Mouse (Mus musculus): ENCODE results near the gene Cfap73. TPM values are rescaled to one million over a fixed set of nuclear protein-coding genes. Genes with fewer than 3 reads are reported as not detected.
A peak's percentile ranks its signal among the peaks of the same experiment; 100 is the strongest.

Cfap73 gene
- polyA plus RNA-seq, 1 experiment: not detected

GRCm38 (mm10) chr5:120583511-120583910 lies 50.5 kb downstream of the Cfap73 start:
- Histone ChIP-seq H3K4me3 (replicated peaks; ENCODE audit: control insufficient read depth, low read depth, low read length) (no peak overlapping the region), H3K4me1 (ENCODE audit: control insufficient read depth, insufficient read depth, low read length) (peaks cover 1% of the 10 kb centered on the region; the same call in 1 of the 2 replicates), H3K27ac (ENCODE audit: control insufficient read depth, insufficient read depth, low read depth, low read length, poor library complexity) (no peak overlapping the region)
- TF ChIP-seq CTCF (IDR thresholded peaks at IDR 0.05; ENCODE audit: control insufficient read depth, insufficient read depth, low read length) (no peak), POLR2A (IDR thresholded peaks at IDR 0.05; ENCODE audit: borderline replicate concordance, control insufficient read depth, low read depth, low read length) (no peak)
- WGBS: 76% methylated on average over 4 of the region's 4 CpGs

- H3K4me3 ChIP-seq (replicated peaks; ENCODE audit: control insufficient read depth, low read depth, low read length): no peak overlapping the region
- 94% methylated on average over 9 of the region's 9 CpGs for WGBS
- peaks cover 9% of the 10 kb centered on the region for H3K4me1 ChIP-seq (ENCODE audit: control insufficient read depth, insufficient read depth, low read length)
- no peak for TF ChIP-seq CTCF (IDR thresholded peaks at IDR 0.05; ENCODE audit: control insufficient read depth, insufficient read depth, low read length)
- no peak for TF ChIP-seq POLR2A (IDR thresholded peaks at IDR 0.05; ENCODE audit: borderline replicate concordance, control insufficient read depth, low read depth, low read length)
- H3K27ac ChIP-seq (ENCODE audit: control insufficient read depth, insufficient read depth, low read depth, low read length, poor library complexity): no peak overlapping the region
These were observed 52.0 kb downstream of the Cfap73 start for GRCm38 (mm10) chr5:120582002-120582401.

DNA sequence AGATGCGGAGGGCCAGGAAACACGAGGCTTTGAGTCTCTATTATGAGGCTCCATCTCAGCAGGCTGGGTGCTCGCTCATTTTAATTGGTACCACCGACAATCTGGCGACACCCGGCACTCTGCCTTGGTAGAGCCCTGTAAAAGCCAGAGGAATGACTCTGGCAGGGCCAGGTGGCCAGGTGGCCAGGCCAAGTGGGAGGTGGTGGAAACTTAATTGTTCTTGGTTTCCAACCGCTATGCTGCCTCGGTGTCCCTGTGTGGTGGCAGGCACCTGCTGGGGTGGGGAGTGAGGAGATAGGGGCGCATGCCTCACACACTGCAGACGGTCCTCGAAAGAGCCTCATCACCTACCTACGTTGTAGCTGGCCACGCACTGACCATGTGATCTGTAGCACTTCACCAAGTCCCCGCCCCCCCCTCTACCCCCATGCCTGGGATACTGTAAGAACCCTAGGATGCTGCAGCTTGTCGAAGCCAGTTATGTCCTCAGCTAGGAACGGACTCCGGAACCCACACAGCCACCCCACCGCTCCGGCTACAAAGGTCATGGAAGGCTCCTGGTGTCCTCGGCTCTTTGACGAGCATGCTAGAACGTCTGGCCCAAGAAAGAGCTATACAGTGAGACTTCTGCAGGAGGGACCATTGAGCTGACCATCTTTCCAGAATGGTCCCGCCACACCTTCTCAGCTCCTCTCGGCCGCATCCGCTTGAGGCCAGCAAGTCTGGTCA lies 54.0 kb downstream of the Cfap73 start:
- WGBS: 83% methylated on average over 26 of the region's 26 CpGs
- H3K27ac ChIP-seq (ENCODE audit: control insufficient read depth, insufficient read depth, low read depth, low read length, poor library complexity): no peak overlapping the region

DNA sequence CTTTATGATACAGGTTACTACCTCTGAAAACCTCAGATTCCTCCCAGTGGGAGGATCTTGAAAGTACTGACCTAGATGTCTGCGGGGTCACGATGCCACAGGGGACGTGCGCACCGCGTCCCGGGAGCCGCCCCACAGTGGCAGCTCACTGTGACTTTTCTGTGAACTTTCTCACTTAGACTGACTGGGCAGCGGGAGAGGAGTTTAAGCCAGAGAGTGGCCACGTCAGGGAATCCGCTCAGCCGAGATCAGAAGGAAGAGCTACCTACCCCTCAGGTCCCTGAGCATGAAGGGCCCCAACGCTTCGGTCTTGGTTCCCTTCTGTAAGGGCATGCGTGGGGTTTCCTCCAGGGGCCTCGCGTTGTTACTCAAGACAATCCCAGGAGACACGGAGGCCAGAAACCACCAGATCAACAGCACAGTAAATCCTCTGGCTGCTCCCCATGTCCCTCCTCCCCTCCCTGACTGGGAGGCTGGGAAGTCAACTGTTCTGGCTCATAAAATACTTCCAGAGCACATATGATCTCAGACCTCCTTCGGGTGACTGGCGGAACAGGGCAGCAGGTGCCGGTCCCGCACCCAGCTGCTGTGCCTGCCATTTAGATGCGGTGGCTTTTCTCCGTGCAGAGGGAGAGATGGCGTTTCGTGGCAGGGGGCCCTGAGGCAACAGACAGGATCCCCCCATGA lies 54.7 kb downstream of the Cfap73 start:
- no peak overlapping the region for H3K4me3 ChIP-seq (replicated peaks; ENCODE audit: control insufficient read depth, low read depth, low read length)
- TF ChIP-seq POLR2A (IDR thresholded peaks at IDR 0.05; ENCODE audit: borderline replicate concordance, control insufficient read depth, low read depth, low read length): no peak
- TF ChIP-seq CTCF (IDR thresholded peaks at IDR 0.05; ENCODE audit: control insufficient read depth, insufficient read depth, low read length): no peak
- 22% methylated on average over 26 of the region's 26 CpGs for WGBS
- peaks cover 13% of the 10 kb centered on the region for H3K4me1 ChIP-seq (ENCODE audit: control insufficient read depth, insufficient read depth, low read length)
- peak overlapping the region; percentile 69 for H3K27ac ChIP-seq (ENCODE audit: control insufficient read depth, insufficient read depth, low read depth, low read length, poor library complexity)

More for the DNA sequence above, 54.0 kb downstream of the Cfap73 start:
- no peak for TF ChIP-seq CTCF (IDR thresholded peaks at IDR 0.05; ENCODE audit: control insufficient read depth, insufficient read depth, low read length)
- no peak for TF ChIP-seq POLR2A (IDR thresholded peaks at IDR 0.05; ENCODE audit: borderline replicate concordance, control insufficient read depth, low read depth, low read length)
- Histone ChIP-seq H3K4me1 (ENCODE audit: control insufficient read depth, insufficient read depth, low read length) (peaks cover 13% of the 10 kb centered on the region), H3K4me3 (replicated peaks; ENCODE audit: control insufficient read depth, low read depth, low read length) (no peak overlapping the region)

- peak overlapping the region; percentile 90 for H3K27ac ChIP-seq (ENCODE audit: control insufficient read depth, insufficient read depth, low read depth, low read length, poor library complexity)
- H3K4me3 ChIP-seq (replicated peaks; ENCODE audit: control insufficient read depth, low read depth, low read length): no peak overlapping the region
- WGBS: 7% methylated on average over 12 of the region's 12 CpGs
- no peak for TF ChIP-seq CTCF (IDR thresholded peaks at IDR 0.05; ENCODE audit: control insufficient read depth, insufficient read depth, low read length)
- TF ChIP-seq POLR2A (IDR thresholded peaks at IDR 0.05; ENCODE audit: borderline replicate concordance, control insufficient read depth, low read depth, low read length): no peak
- peaks cover 13% of the 10 kb centered on the region for H3K4me1 ChIP-seq (ENCODE audit: control insufficient read depth, insufficient read depth, low read length)
These were observed 55.4 kb downstream of the Cfap73 start for GRCm38 (mm10) chr5:120578504-120579081.

Other genes with a start within 250 kb of the Cfap73 start
- not detected in 2 replicates for gene Lhx5, start 202.5 kb downstream of the Cfap73 start, polyA plus RNA-seq (2011; ENCODE audit: insufficient read depth, insufficient read length, low replicate concordance, missing spikeins)
- 11.6 and 13.0 TPM in 2 replicates for gene Sdsl, start 161.4 kb downstream of the Cfap73 start, polyA plus RNA-seq (2011; ENCODE audit: insufficient read depth, insufficient read length, low replicate concordance, missing spikeins)
- gene Sds, start 157.7 kb downstream of the Cfap73 start, polyA plus RNA-seq (2011; ENCODE audit: insufficient read depth, insufficient read length, low replicate concordance, missing spikeins): 1.9 and 5.2 TPM in 2 replicates
- 2.3 and 9.9 TPM in 2 replicates for gene Plbd2, start 130.6 kb downstream of the Cfap73 start, polyA plus RNA-seq (2011; ENCODE audit: insufficient read depth, insufficient read length, low replicate concordance, missing spikeins)
- gene Slc8b1, start 123.1 kb downstream of the Cfap73 start, polyA plus RNA-seq (2011; ENCODE audit: insufficient read depth, insufficient read length, low replicate concordance, missing spikeins): 18.8 and 45.1 TPM in 2 replicates
- gene Tpcn1, start 45.6 kb downstream of the Cfap73 start, polyA plus RNA-seq (2011; ENCODE audit: insufficient read depth, insufficient read length, low replicate concordance, missing spikeins): 34.6 and 46.7 TPM in 2 replicates
- gene Iqcd, start 45.2 kb downstream of the Cfap73 start, polyA plus RNA-seq (2011; ENCODE audit: insufficient read depth, insufficient read length, low replicate concordance, missing spikeins): 3.7 and 7.2 TPM in 2 replicates
- 1.9 and 3.4 TPM in 2 replicates for gene Rita1, start 21.6 kb downstream of the Cfap73 start, polyA plus RNA-seq (2011; ENCODE audit: insufficient read depth, insufficient read length, low replicate concordance, missing spikeins)
- 17.2 and 32.0 TPM in 2 replicates for gene Ddx54, start 21.5 kb downstream of the Cfap73 start, polyA plus RNA-seq (2011; ENCODE audit: insufficient read depth, insufficient read length, low replicate concordance, missing spikeins)
- gene Rasal1, start 14.6 kb upstream of the Cfap73 start, polyA plus RNA-seq (2011; ENCODE audit: insufficient read depth, insufficient read length, low replicate concordance, missing spikeins): 1.6 and 4.6 TPM in 2 replicates
- 2.7 and 3.6 TPM in 2 replicates for gene Dtx1, start 77.7 kb upstream of the Cfap73 start, polyA plus RNA-seq (2011; ENCODE audit: insufficient read depth, insufficient read length, low replicate concordance, missing spikeins)
- gene Oas2, start 115.6 kb upstream of the Cfap73 start, polyA plus RNA-seq (2011; ENCODE audit: insufficient read depth, insufficient read length, low replicate concordance, missing spikeins): 12.2 and 25.1 TPM in 2 replicates
- 16.2 and 19.9 TPM in 2 replicates for gene Oas3, start 143.4 kb upstream of the Cfap73 start, polyA plus RNA-seq (2011; ENCODE audit: insufficient read depth, insufficient read length, low replicate concordance, missing spikeins)
- 3.7 TPM in 1 of 2 replicates, not detected in the other for gene Oas1e, start 161.3 kb upstream of the Cfap73 start, polyA plus RNA-seq (2011; ENCODE audit: insufficient read depth, insufficient read length, low replicate concordance, missing spikeins)
- 9.1 and 12.1 TPM in 2 replicates for gene Oas1c, start 178.3 kb upstream of the Cfap73 start, polyA plus RNA-seq (2011; ENCODE audit: insufficient read depth, insufficient read length, low replicate concordance, missing spikeins)
- gene Oas1f, start 213.1 kb upstream of the Cfap73 start, polyA plus RNA-seq (2011; ENCODE audit: insufficient read depth, insufficient read length, low replicate concordance, missing spikeins): not detected in 2 replicates
- gene Oas1h, start 227.2 kb upstream of the Cfap73 start, polyA plus RNA-seq (2011; ENCODE audit: insufficient read depth, insufficient read length, low replicate concordance, missing spikeins): not detected in 2 replicates

Data from bone marrow, adult 2 months (tissue).